Mouse (Mus musculus) thymus, postnatal 0 days (tissue): ENCODE data around the gene Itgad. TPM values are rescaled to one million over a fixed set of nuclear protein-coding genes. Genes with fewer than 3 reads are reported as not detected.

Experiments
- polyA plus RNA-seq: library from polyadenylated mRNA; unstranded; fragments of >200 nt; fragmentation: Nextera tagmentation; extraction: Ambion mirVana; gene quantifications from 2 replicates; pipeline ENCODE4 v1.2.1, GENCODE M21; 2015

The Itgad gene
- polyA plus RNA-seq, 1 experiment from 2014 or later = 1.9 TPM

Other genes with a start within 250 kb of the Itgad start
- 40.7 and 43.0 TPM in 2 replicates for gene Kat8, start 241.9 kb upstream of the Itgad start, polyA plus RNA-seq
- 2.9 and 3.3 TPM in 2 replicates for gene Prss8, start 224.3 kb upstream of the Itgad start, polyA plus RNA-seq
- gene Prss36, start 207.7 kb upstream of the Itgad start, polyA plus RNA-seq = 7.8 and 11.1 TPM in 2 replicates
- 178 and 286 TPM in 2 replicates for gene Fus, start 186.9 kb upstream of the Itgad start, polyA plus RNA-seq
- 372 and 387 TPM in 2 replicates for gene Pycard, start 160.5 kb upstream of the Itgad start, polyA plus RNA-seq
- not detected in 2 replicates for gene Trim72, start 150.4 kb upstream of the Itgad start, polyA plus RNA-seq
- gene Itgam, start 91.7 kb upstream of the Itgad start, polyA plus RNA-seq = 1.2 and 1.4 TPM in 2 replicates
- gene Gm49368, start 91.7 kb upstream of the Itgad start, polyA plus RNA-seq = not detected in 2 replicates
- 1.5 and 1.6 TPM in 2 replicates for gene Itgax, start 24.8 kb upstream of the Itgad start, polyA plus RNA-seq
- gene Cox6a2, start 52.0 kb downstream of the Itgad start, polyA plus RNA-seq = 3.0 and 4.0 TPM in 2 replicates
- 16.2 and 16.6 TPM in 2 replicates for gene Armc5, start 83.0 kb downstream of the Itgad start, polyA plus RNA-seq
- gene 9130023H24Rik, start 83.7 kb downstream of the Itgad start, polyA plus RNA-seq = 4.8 and 5.5 TPM in 2 replicates
- 12.7 and 13.9 TPM in 2 replicates for gene Tgfb1i1, start 92.4 kb downstream of the Itgad start, polyA plus RNA-seq
- not detected in 2 replicates for gene Slc5a2, start 111.3 kb downstream of the Itgad start, polyA plus RNA-seq
- gene BC017158, start 143.8 kb downstream of the Itgad start, polyA plus RNA-seq = 9.0 and 10.0 TPM in 2 replicates